Mouse (Mus musculus) ES-E14 (cell line): ENCODE data around the gene Stox2. TPM values are rescaled to one million over a fixed set of nuclear protein-coding genes. Genes with fewer than 3 reads are reported as not detected.

Source experiments
- DNase-seq: peaks from one replicate; pipeline ENCODE4 v3.0.0-alpha.2; 2013; ENCODE audit warnings: low read depth, low spot score
- H3K27ac ChIP-seq: 2 replicates; pipeline ENCODE4 v1.5.1; 2012; ENCODE audit warnings: low read depth, mild to moderate bottlenecking, low read length, moderate library complexity, mixed read lengths; ENCODE audit not compliant: poor library complexity, insufficient read depth, severe bottlenecking
- H3K36me3 ChIP-seq: 2 replicates; pipeline ENCODE4 v1.6.1; 2012; ENCODE audit warnings: mild to moderate bottlenecking, low read length, moderate library complexity, mixed read lengths; ENCODE audit not compliant: control insufficient read depth, poor library complexity, insufficient read depth, severe bottlenecking
- H3K4me1 ChIP-seq, 2 experiments: fragments of 150-350 bp in 1 of 2; sonication (generic) in 1 of 2; 2 replicates each; pipeline ENCODE4 v1.6.1; 2012; ENCODE audit warnings: low read length in 2 of 2, mild to moderate bottlenecking in 1 of 2, mixed read lengths in 1 of 2; ENCODE audit not compliant: control insufficient read depth in 2 of 2, insufficient read depth in 2 of 2, poor library complexity in 1 of 2
- H3K4me3 ChIP-seq, 2 experiments: fragments of 150-350 bp in 1 of 2; sonication (generic) in 1 of 2; 2 replicates each; pipeline ENCODE4 v1.5.1; 2012; ENCODE audit warnings: low read length in 2 of 2, low read depth in 1 of 2, mild to moderate bottlenecking in 1 of 2, mixed read lengths in 1 of 2; ENCODE audit not compliant: insufficient read depth in 1 of 2, poor library complexity in 1 of 2, severe bottlenecking in 1 of 2
- H3K9ac ChIP-seq: 2 replicates; pipeline ENCODE4 v1.6.1; 2012; ENCODE audit warnings: low read depth, mild to moderate bottlenecking, low read length, mixed read lengths; ENCODE audit not compliant: poor library complexity, insufficient read depth, severe bottlenecking
- H3K9me3 ChIP-seq: fragments of 150-350 bp; sonication (generic); 2 replicates; pipeline ENCODE4 v1.6.1; 2012; ENCODE audit warnings: low read depth, mild to moderate bottlenecking, low read length; ENCODE audit not compliant: control insufficient read depth, insufficient read depth
- CHD2 ChIP-seq: IDR thresholded peaks from 2 replicates; pipeline ENCODE4 v1.6.1; 2014; ENCODE audit warnings: mild to moderate bottlenecking, low read depth, low read length, inconsistent platforms
- HCFC1 ChIP-seq: IDR thresholded peaks from 2 replicates; pipeline ENCODE4 v1.6.1; 2012; ENCODE audit warnings: low read length, inconsistent platforms, borderline replicate concordance; ENCODE audit not compliant: insufficient read depth
- MAFK ChIP-seq: IDR thresholded peaks from 2 replicates; pipeline ENCODE4 v1.6.1; 2014; ENCODE audit warnings: mild to moderate bottlenecking, low read depth, low read length, inconsistent platforms; ENCODE audit not compliant: insufficient read depth
- ZC3H11A ChIP-seq: IDR thresholded peaks from 2 replicates; pipeline ENCODE4 v1.6.1; 2012; ENCODE audit warnings: low read depth, mild to moderate bottlenecking, inconsistent platforms, low read length, borderline replicate concordance
- ZNF384 ChIP-seq: IDR thresholded peaks from 2 replicates; pipeline ENCODE4 v1.6.1; 2012; ENCODE audit warnings: low read depth, low read length, inconsistent platforms
- in situ Hi-C, 2 experiments: fragments of 600-800 bp; cut with MboI; formaldehyde crosslinking; loops; one replicate each; pipeline ENCODE4 v1.15.1; 2025; ENCODE audit warnings: low sequenced_read_pairs in 2 of 2, inconsistent platforms in 1 of 2; ENCODE audit not compliant: unreplicated experiment in 2 of 2
- total RNA-seq: library from RNA; depleted of rRNA; stranded (reverse); fragments of 300-350 nt; gene quantifications from 2 replicates; pipeline ENCODE4 v1.2.3, GENCODE M21; 2012; rRNA removed

Gene Stox2
- total RNA-seq, 1 experiment = 6.8 TPM

- Histone ChIP-seq H3K9ac (no peak overlapping the region), H3K27ac (no peak overlapping the region), H3K36me3 (no peaks in the 10 kb centered on the region), H3K4me1 (0 out of 4 replicates have a peak, but pooled peaks cover 0 to 2% of the 10 kb centered on the region in 2 experiments), H3K9me3 (no peaks in the 10 kb centered on the region), H3K4me3 (no peak overlapping the region)
- in situ Hi-C loops = no loop called here
- no peak for DNase-seq
- TF ChIP-seq MAFK = no peak
- no peak for TF ChIP-seq CHD2
- TF ChIP-seq ZC3H11A = no peak
- TF ChIP-seq HCFC1 = no peak
- TF ChIP-seq ZNF384 = no peak
Observed at GRCm38 (mm10) chr8:47135586-47135985, 310.6 kb downstream of the Stox2 start.

DNA sequence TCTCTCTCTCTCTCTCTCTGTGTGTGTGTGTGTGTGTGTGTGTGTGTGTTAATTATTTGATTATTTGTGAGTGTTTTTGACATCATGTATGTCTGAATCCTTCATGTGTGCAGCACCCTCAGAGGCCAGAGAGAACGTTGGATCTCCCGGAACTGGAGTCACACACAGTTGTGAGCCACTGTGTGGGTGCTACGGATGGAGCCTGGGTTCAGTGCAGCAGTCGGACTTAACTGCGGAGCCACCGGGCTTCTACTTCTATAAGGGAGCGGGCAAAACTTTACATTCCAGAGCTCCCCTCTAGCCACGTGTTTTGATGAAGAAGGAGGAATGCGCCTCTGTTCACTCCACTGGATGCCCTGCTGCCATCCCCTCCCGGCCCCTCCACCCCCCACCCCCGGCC lies 311.4 kb downstream of the Stox2 start:
- H3K9me3 ChIP-seq = no peaks in the 10 kb centered on the region
- H3K9ac ChIP-seq = no peak overlapping the region
- in situ Hi-C loops = no loop called here
- no peak for DNase-seq
- H3K4me1 ChIP-seq = 0 out of 4 replicates have a peak, but pooled peaks cover 0 to 2% of the 10 kb centered on the region in 2 experiments
- no peak for TF ChIP-seq HCFC1
- no peak for TF ChIP-seq ZC3H11A
- H3K36me3 ChIP-seq = no peaks in the 10 kb centered on the region
- no peak overlapping the region for H3K4me3 ChIP-seq
- H3K27ac ChIP-seq = no peak overlapping the region

DNA sequence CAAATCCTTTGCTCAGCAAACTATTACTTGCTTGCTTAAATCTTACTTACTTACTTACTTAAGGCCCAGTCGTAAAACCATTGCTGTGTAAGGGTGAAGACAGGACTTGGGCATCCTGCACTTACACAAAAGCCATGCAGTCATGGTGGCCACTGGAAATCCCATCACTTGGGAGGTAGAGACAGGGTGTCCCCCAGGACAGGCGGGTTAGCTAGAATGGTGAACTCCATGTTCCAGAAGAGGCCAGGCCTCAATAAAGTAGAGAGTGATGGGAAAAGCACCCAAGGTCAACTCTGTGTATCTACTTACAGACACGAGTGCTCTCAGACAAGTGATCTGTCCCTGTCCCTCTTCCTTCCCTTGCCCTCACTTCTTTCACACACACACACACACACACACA lies 312.8 kb downstream of the Stox2 start:
- Histone ChIP-seq H3K9ac (no peak overlapping the region), H3K27ac (no peak overlapping the region), H3K4me3 (no peak overlapping the region), H3K4me1 (0 out of 4 replicates have a peak, but pooled peaks cover 0 to 2% of the 10 kb centered on the region in 2 experiments), H3K9me3 (no peaks in the 10 kb centered on the region), H3K36me3 (no peaks in the 10 kb centered on the region)
- in situ Hi-C loops = no loop called here
- DNase-seq = no peak
- TF ChIP-seq ZNF384 = no peak
- TF ChIP-seq HCFC1 = no peak
- no peak for TF ChIP-seq ZC3H11A
- TF ChIP-seq CHD2 = no peak
- no peak for TF ChIP-seq MAFK

Other genes starting within 250 kb of the Stox2 start
- 24.7 and 27.7 TPM in 2 replicates for gene Trappc11, start 87.1 kb upstream of the Stox2 start, total RNA-seq
- gene Rwdd4a, start 87.3 kb upstream of the Stox2 start, total RNA-seq = 15.8 and 25.3 TPM in 2 replicates
- 10.9 and 12.2 TPM in 2 replicates for gene Ing2, start 229.2 kb upstream of the Stox2 start, total RNA-seq